Mouse (Mus musculus) liver, adult 2 months (tissue): ENCODE data around the gene Plppr5. TPM values are rescaled to one million over a fixed set of nuclear protein-coding genes. Genes with fewer than 3 reads are reported as not detected.

Source experiments
- DNase-seq: peaks from one replicate; pipeline ENCODE4 v3.0.0-alpha.2; 2011; ENCODE audit warnings: low read depth, low spot score; ENCODE audit errors: extremely low read depth
- H3K27ac ChIP-seq: fragments of 200-500 bp; replicated peaks from 2 replicates; pipeline ENCODE4 v1.5.1; 2012; ENCODE audit warnings: low read depth, mild to moderate bottlenecking, control low read depth, inconsistent platforms, low read length; ENCODE audit not compliant: insufficient read depth
- H3K27me3 ChIP-seq: fragments of 200-500 bp; 2 replicates; pipeline ENCODE4 v1.6.1; 2012; ENCODE audit warnings: mild to moderate bottlenecking, moderate library complexity, low read length, inconsistent platforms; ENCODE audit not compliant: control insufficient read depth, insufficient read depth
- H3K36me3 ChIP-seq: fragments of 200-500 bp; 2 replicates; pipeline ENCODE4 v1.6.1; 2012; ENCODE audit warnings: low read length, inconsistent platforms; ENCODE audit not compliant: control insufficient read depth, insufficient read depth
- H3K4me1 ChIP-seq: fragments of 200-500 bp; 2 replicates; pipeline ENCODE4 v1.6.1; 2011; ENCODE audit warnings: low read length; ENCODE audit not compliant: control insufficient read depth, insufficient read depth
- H3K4me3 ChIP-seq: fragments of 200-500 bp; 2 replicates; pipeline ENCODE4 v1.5.1; 2011; ENCODE audit warnings: low read depth, mild to moderate bottlenecking, control low read depth, low read length, moderate library complexity; ENCODE audit not compliant: insufficient read depth
- H3K79me2 ChIP-seq: fragments of 200-500 bp; 2 replicates; pipeline ENCODE4 v1.6.1; 2012; ENCODE audit warnings: inconsistent platforms, mild to moderate bottlenecking, low read length, moderate library complexity; ENCODE audit not compliant: control insufficient read depth, insufficient read depth
- H3K9ac ChIP-seq: fragments of 200-500 bp; 2 replicates; pipeline ENCODE4 v1.6.1; 2012; ENCODE audit warnings: low read depth, mild to moderate bottlenecking, control low read depth, inconsistent platforms, low read length
- CTCF ChIP-seq: fragments of 200-500 bp; IDR thresholded peaks from 2 replicates; pipeline ENCODE4 v1.5.1; 2011; ENCODE audit warnings: low read depth, low read length, control low read depth
- POLR2A ChIP-seq: fragments of 200-500 bp; IDR thresholded peaks from 2 replicates; pipeline ENCODE4 v1.6.1; 2011; ENCODE audit warnings: low read length, control low read depth; ENCODE audit not compliant: insufficient read depth; ENCODE audit errors: extremely low read depth
- WGBS: fragments of 180-500 bp; shearing (Covaris S2); methylation state at CpG from one replicate; pipeline ENCODE4 v1.1.7; 2018; 5-methylcytosine and 5-hydroxymethylcytosine counted together
- polyA plus RNA-seq: library from polyadenylated mRNA; depleted of rRNA; stranded (reverse); fragments of >200 nt; gene quantifications from 2 replicates; pipeline ENCODE4 v1.2.3, GENCODE M21; 2012
- total RNA-seq: library from RNA; depleted of rRNA; stranded (reverse); fragments of >200 nt; gene quantifications from 2 replicates; pipeline ENCODE4 v1.2.3, GENCODE M21; 2014

The Plppr5 gene
- total and polyA plus RNA-seq, 2 experiments: 0.05 to 0.18 TPM

DNA sequence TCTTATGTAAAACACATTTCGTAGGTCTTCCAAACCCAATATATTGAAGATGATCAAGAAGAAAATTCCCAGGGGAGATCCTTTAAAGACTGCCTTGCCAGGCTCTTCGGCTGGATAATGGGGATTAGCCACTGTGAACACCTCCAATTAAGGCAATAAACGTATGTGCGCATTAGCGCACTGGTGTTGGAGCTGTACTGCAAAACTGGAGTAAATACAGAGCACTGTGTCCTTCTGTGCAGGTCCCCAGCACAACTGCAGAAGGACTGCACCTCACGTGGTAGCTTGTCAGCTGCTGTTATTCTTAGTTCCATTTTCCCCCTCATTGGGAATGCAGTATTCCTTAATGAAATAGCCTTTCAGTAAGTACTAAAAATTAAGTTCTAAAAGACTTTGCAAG is 110.0 kb downstream of the Plppr5 start:
- Histone ChIP-seq H3K4me1 (no peaks in the 10 kb centered on the region), H3K9ac (no peak overlapping the region), H3K4me3 (no peak overlapping the region), H3K36me3 (no peaks in the 10 kb centered on the region), H3K79me2 (no peaks in the 10 kb centered on the region), H3K27me3 (no peaks in the 10 kb centered on the region), H3K27ac (no peak overlapping the region)
- DNase-seq: no peak
- WGBS: 87% methylated on average over 6 of the region's 6 CpGs
- no peak for TF ChIP-seq POLR2A

DNA sequence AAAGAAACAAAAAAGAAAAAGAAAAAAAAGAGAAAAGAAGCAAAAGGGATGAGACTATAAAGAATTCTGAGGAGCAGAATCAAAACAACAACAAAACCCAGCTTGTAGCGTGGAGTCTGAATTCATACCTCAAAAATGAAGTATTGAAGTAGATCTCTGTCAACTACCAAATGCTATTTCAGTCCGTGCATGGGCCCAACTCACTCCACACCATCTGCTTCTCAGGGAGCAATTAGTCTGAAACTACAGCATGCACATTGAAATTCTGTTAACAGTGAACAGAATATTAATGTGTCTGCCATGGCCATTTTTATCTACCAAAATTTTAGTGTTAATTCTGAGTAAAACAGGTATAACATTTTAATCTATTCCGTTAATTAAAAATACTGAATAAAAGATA is 111.4 kb downstream of the Plppr5 start:
- WGBS: 86% methylated on average over 3 of the region's 3 CpGs

DNA sequence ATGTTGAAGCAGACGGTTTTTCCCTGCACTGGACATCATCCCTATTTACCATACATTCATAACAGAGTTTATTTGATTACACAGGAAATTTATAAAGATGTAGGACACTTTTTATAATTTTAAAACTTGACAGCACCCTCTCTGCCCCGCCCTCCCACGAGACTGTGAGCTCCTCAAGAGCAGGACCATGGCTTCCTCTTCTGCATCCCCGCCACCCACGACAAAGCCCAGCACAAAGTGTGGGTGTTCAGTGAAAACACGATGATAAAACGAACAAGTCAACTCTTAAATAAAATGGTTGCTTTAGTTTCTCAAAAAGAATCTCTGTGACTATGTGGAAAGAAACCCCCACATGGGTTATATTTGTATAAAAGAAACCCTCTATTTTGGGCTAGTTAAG is 112.0 kb downstream of the Plppr5 start:
- no peaks in the 10 kb centered on the region for H3K79me2 ChIP-seq
- H3K27me3 ChIP-seq: no peaks in the 10 kb centered on the region
- WGBS: 86% methylated on average over 7 of the region's 7 CpGs
- H3K27ac ChIP-seq: no peak overlapping the region
- no peaks in the 10 kb centered on the region for H3K4me1 ChIP-seq
- no peak overlapping the region for H3K4me3 ChIP-seq
- TF ChIP-seq POLR2A: no peak
- TF ChIP-seq CTCF: no peak
- H3K9ac ChIP-seq: no peak overlapping the region
- DNase-seq: no peak
- no peaks in the 10 kb centered on the region for H3K36me3 ChIP-seq

More for the DNA sequence above, 111.4 kb downstream of the Plppr5 start:
- Histone ChIP-seq H3K4me1 (no peaks in the 10 kb centered on the region), H3K79me2 (no peaks in the 10 kb centered on the region), H3K27me3 (no peaks in the 10 kb centered on the region), H3K4me3 (no peak overlapping the region), H3K9ac (no peak overlapping the region), H3K36me3 (no peaks in the 10 kb centered on the region), H3K27ac (no peak overlapping the region)
- no peak for TF ChIP-seq POLR2A
- no peak for TF ChIP-seq CTCF
- DNase-seq: no peak

DNA sequence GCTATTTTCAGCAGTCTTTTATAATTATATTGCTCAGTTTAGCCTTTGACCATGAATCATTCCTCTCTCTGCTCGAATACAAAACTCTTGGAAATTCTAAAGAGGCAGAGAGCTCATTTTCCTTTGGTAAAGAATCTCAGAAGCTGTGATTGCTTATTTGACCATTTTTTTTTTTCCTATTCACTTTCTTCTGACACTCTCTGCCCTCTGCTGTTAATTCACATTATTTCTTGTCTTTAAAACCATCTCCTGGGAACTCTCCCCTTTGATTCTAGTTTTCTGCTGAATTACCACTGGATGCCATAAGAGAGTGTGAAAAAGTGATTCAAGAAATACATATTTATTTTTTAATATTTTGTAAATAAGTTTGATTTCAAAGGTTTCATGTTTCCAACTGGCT is 120.1 kb downstream of the Plppr5 start:
- Histone ChIP-seq H3K4me1 (no peaks in the 10 kb centered on the region), H3K36me3 (no peaks in the 10 kb centered on the region), H3K4me3 (no peak overlapping the region), H3K27me3 (no peaks in the 10 kb centered on the region), H3K27ac (no peak overlapping the region), H3K9ac (no peak overlapping the region), H3K79me2 (no peaks in the 10 kb centered on the region)
- TF ChIP-seq POLR2A (no peak), CTCF (no peak)
- WGBS: 64% methylated on average over 1 of the region's 1 CpGs
- no peak for DNase-seq

DNA sequence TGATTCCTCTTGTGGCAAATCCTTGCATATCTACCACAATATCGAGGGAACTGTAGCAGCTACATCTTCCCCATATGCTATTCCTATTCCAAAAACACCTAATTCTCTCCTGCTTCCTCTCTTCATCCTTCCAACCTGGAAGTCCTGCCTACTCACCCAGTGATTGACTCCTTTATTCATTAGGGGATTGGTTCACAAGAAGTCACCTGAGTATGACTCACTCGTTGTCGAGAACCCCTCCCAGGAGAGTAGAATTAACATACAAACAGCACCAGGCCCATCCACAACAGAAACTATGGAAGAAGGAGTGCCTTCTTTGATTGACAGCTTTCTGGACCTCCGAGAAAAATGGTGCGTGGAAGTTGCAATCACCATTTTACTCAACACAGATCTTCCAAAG is 121.7 kb downstream of the Plppr5 start:
- no peak overlapping the region for H3K9ac ChIP-seq
- H3K27me3 ChIP-seq: no peaks in the 10 kb centered on the region
- H3K4me1 ChIP-seq: no peaks in the 10 kb centered on the region

DNA sequence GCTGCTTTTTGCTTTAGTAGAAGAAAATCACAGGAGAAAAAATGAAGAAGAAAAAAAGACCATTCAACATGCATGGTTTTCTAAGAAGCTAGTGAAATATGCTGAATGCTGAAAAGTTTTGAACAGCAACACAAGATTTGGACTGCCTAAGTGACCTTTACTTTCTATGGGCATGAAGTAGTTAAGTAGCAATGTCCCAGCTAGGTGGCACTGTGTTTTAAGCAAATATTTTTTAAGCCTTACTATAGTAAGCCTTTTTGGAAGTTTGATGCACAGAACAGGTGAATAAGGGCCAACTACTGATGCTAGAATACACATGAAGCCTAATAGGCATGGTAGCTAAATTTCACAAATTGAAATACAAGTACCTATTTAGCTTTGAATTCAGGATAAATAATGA is 134.2 kb downstream of the Plppr5 start:
- TF ChIP-seq CTCF: no peak
- TF ChIP-seq POLR2A: no peak
- no peaks in the 10 kb centered on the region for H3K36me3 ChIP-seq
- H3K4me1 ChIP-seq: no peaks in the 10 kb centered on the region
- no peak overlapping the region for H3K9ac ChIP-seq
- no peaks in the 10 kb centered on the region for H3K27me3 ChIP-seq
- DNase-seq: peak; percentile 8
- no peaks in the 10 kb centered on the region for H3K79me2 ChIP-seq
- no peak overlapping the region for H3K4me3 ChIP-seq
- H3K27ac ChIP-seq: no peak overlapping the region

More for the DNA sequence above, 121.7 kb downstream of the Plppr5 start:
- no peaks in the 10 kb centered on the region for H3K79me2 ChIP-seq
- 86% methylated on average over 5 of the region's 5 CpGs for WGBS
- no peak overlapping the region for H3K27ac ChIP-seq
- no peak for DNase-seq
- no peak overlapping the region for H3K4me3 ChIP-seq
- TF ChIP-seq POLR2A: no peak
- no peak for TF ChIP-seq CTCF
- no peaks in the 10 kb centered on the region for H3K36me3 ChIP-seq
